8 mouse cellular contexts compared by ENCODE assay signal in genomic region chr7:16294346-16294745, GRCm38 (mm10). TPM values are rescaled to one million over a fixed set of nuclear protein-coding genes. Genes with fewer than 3 reads are reported as not detected.
DNase-seq lines count a peak whose midpoint lies in the region; TF ChIP-seq lines count a peak whose summit lies in the region.

No protein-coding gene starts in this region.

- H3K4me3 ChIP-seq in layer of hippocampus, adult 2 months = no peak overlapping the region

- TF ChIP-seq CTCF in layer of hippocampus, adult 2 months (conservative IDR thresholded peaks at IDR 0.05) = no peak

- DNase-seq in layer of hippocampus, adult 2 months (ENCODE audit: low spot score in 2 of 2) = no peak
- no peak for DNase-seq in layer of hippocampus, postnatal 25 days (ENCODE audit: extremely low spot score in 1 of 2, low spot score in 1 of 2)
- peak; percentile 79 for DNase-seq in embryo, embryonic 10.5 days (ENCODE audit: low spot score)
- peak; percentile 62 for DNase-seq in heart, postnatal 4 days
- peak; percentile 70 for DNase-seq in liver
- peak; percentile 79 for DNase-seq in naive thymus-derived CD4-positive, alpha-beta T cell, adult 2 months (ENCODE audit: low read depth)
- no peak for DNase-seq in gastrocnemius, postnatal 4 days (ENCODE audit: low spot score in 2 of 2)
- DNase-seq in adrenal gland, postnatal 4 days (ENCODE audit: low spot score in 2 of 2) = no peak

- H3K27ac ChIP-seq in layer of hippocampus, adult 2 months = peak overlapping the region; percentile 94; the same call in 1 of the 2 replicates

RNA-seq across cellular contexts. Expression of gene Ccdc9, which starts 7.8 kb away (rescaled TPM):
- 10 to 100 TPM; 79.7 to 81.0 TPM for total RNA-seq in layer of hippocampus, adult 2 months (2021)
- 10 to 100 TPM; 59.6 to 77.3 TPM for total RNA-seq in layer of hippocampus, postnatal 25 days (2021)
- 10 to 100 TPM; 39.4 to 43.1 TPM for total RNA-seq in heart, postnatal 4 days (2021)
- total RNA-seq in gastrocnemius, postnatal 4 days (2021) = 10 to 100 TPM; 45.5 to 59.0 TPM
- 100 to 1,000 TPM; 103 to 116 TPM for total RNA-seq in adrenal gland, postnatal 4 days (2021)

RNA-seq across cellular contexts. Expression of gene Bbc3, which starts 13.8 kb away (rescaled TPM):
- total RNA-seq in layer of hippocampus, adult 2 months (2021) = 10 to 100 TPM; 12.5 to 14.9 TPM
- 10 to 100 TPM; 14.0 to 20.0 TPM for total RNA-seq in layer of hippocampus, postnatal 25 days (2021)
- total RNA-seq in heart, postnatal 4 days (2021) = 1 to 10 TPM; 7.0 to 9.0 TPM
- 1 to 10 TPM; 9.1 to 9.7 TPM for total RNA-seq in gastrocnemius, postnatal 4 days (2021)
- 1 to 10 TPM; 9.6 to 9.9 TPM for total RNA-seq in adrenal gland, postnatal 4 days (2021)

RNA-seq across cellular contexts. Expression of gene Inafm1, which starts 20.9 kb away (rescaled TPM):
- 10 to 100 TPM; 32.0 to 35.5 TPM for total RNA-seq in layer of hippocampus, adult 2 months (2021)
- total RNA-seq in layer of hippocampus, postnatal 25 days (2021) = 10 to 100 TPM; 29.4 to 34.2 TPM
- 10 to 100 TPM; 12.5 to 13.6 TPM for total RNA-seq in heart, postnatal 4 days (2021)
- 10 to 100 TPM; 13.8 to 18.8 TPM for total RNA-seq in gastrocnemius, postnatal 4 days (2021)
- 10 to 100 TPM; 35.6 to 41.5 TPM for total RNA-seq in adrenal gland, postnatal 4 days (2021)

RNA-seq across cellular contexts. Expression of gene C5ar1, which starts 35.0 kb away (rescaled TPM):
- total RNA-seq in layer of hippocampus, adult 2 months (2021) = 1 to 10 TPM in 1 of 2 experiments, under 1 TPM in 1; 0.90 to 2.6 TPM
- 1 to 10 TPM; 1.1 TPM for total RNA-seq in layer of hippocampus, postnatal 25 days (2021)
- 1 to 10 TPM; 1.8 to 1.9 TPM for total RNA-seq in heart, postnatal 4 days (2021)
- total RNA-seq in gastrocnemius, postnatal 4 days (2021) = 1 to 10 TPM; 6.1 to 8.8 TPM
- total RNA-seq in adrenal gland, postnatal 4 days (2021) = 1 to 10 TPM; 4.8 to 6.2 TPM

RNA-seq across cellular contexts. Expression of gene C5ar2, which starts 50.4 kb away (rescaled TPM):
- under 1 TPM; 0.39 to 0.59 TPM for total RNA-seq in layer of hippocampus, adult 2 months (2021)
- under 1 TPM; 0.75 to 0.81 TPM for total RNA-seq in layer of hippocampus, postnatal 25 days (2021)
- total RNA-seq in heart, postnatal 4 days (2021) = under 1 TPM; 0.45 to 0.50 TPM
- under 1 TPM; 0.08 to 0.17 TPM for total RNA-seq in gastrocnemius, postnatal 4 days (2021)
- under 1 TPM; 0.45 to 0.48 TPM for total RNA-seq in adrenal gland, postnatal 4 days (2021)

Comparison
In these comparisons a context has a peak if more than half of its experiments do, and no peak if none do; other contexts are left out.
1. DNase-seq: peak in embryo, embryonic 10.5 days (single experiment), heart, postnatal 4 days (single experiment), liver (single experiment) and naive thymus-derived CD4-positive, alpha-beta T cell, adult 2 months (single experiment); none in layer of hippocampus, adult 2 months (0 of 2), layer of hippocampus, postnatal 25 days (0 of 2), gastrocnemius, postnatal 4 days (0 of 2) and adrenal gland, postnatal 4 days (0 of 2).